Mouse (Mus musculus) cerebellum, postnatal 4 days (tissue): ENCODE data around the gene Ubb.

Experiments used
- DNase-seq, 2 experiments: peaks; one replicate each; pipeline ENCODE4 v3.0.0; 2022; ENCODE audit warnings: low spot score in 2 of 2, mixed read lengths in 1 of 2

Gene Ubb

DNA sequence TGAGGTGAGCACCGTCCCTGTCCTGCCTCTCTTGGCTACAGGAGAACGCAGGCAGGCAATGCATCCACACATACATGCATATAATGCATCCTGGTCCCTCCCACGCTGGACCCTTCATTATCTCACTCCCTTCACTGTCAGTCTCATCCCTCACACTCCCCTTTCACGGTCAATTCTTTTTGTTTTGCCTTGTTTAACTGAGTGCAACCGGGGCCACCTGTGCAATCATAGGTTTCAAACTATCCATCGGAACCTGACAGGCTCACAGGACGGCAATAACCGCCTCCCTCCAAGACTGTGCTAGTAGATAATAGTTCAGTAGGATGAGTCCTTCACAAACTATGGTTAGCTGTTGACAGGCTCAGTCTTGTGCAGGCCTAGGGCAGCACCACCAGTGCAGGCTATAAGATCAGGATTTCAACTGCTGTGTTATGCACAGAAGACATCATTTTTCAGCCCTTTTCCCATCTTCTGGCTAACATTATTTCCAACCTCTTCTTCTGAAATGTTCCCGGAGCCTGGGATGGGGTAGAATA is 33.8 kb downstream of the Ubb start:
- no peak for DNase-seq

DNA sequence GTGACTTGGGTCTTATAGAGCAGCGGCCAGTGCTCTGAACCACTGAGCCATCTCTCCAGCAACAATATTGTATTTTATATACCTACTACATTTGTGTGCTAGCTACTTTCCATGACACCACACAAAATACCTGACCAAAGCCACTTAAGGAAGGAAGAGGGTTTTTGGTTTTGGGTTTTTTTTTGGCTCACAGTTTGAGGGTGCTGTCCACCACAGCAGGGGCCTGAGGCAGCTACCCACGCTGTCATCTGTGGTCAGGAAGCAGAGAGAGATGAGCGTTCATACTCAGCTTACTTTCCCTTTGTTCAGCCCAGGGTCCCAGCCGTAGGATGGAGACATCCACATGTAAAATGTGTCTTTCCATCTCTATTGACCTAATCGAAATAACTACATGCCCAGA is 36.1 kb downstream of the Ubb start:
- DNase-seq: no peak

DNA sequence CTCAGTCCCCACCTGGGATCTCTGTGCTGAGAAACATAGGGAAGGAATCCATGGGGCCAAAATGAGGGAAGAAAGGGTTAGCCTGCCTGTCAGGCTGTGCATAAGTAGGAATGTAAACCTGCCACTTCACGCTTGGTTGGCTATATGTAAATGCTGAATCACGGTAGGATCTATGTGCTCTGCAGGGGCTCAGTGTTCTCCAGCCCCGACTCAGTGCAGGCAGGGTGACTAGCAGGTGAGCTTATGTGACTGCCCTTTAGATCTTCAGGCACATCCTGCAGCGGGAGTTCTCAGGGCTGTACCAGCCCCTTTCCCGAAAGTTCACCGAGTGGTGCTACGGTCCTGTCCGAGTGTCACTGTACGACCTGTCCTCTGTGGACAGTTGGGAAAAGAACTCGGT is 38.4 kb downstream of the Ubb start:
- DNase-seq: no peak

DNA sequence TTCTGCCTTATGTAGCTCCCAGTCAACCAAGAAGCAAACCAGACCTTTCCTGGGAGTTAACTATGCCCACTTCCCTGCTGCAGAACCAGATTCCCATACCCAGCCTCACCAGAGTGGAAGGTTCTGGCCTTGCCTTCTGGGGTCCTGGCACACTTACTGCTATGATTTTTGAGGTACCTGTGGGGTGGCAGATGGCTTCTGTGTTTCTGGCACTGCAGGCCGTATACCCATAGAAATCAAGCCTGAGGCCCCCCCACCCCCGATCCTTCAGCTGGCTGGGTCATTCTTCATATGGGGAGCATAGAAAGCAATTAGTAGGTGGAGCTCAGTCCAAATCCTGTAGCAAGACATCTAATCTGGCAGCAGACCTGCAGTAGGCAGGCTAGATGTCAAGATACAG is 40.1 kb downstream of the Ubb start:
- no peak for DNase-seq

- DNase-seq: no peak
Observed at GRCm38 (mm10) chr11:62591904-62592575, 41.1 kb downstream of the Ubb start.

DNA sequence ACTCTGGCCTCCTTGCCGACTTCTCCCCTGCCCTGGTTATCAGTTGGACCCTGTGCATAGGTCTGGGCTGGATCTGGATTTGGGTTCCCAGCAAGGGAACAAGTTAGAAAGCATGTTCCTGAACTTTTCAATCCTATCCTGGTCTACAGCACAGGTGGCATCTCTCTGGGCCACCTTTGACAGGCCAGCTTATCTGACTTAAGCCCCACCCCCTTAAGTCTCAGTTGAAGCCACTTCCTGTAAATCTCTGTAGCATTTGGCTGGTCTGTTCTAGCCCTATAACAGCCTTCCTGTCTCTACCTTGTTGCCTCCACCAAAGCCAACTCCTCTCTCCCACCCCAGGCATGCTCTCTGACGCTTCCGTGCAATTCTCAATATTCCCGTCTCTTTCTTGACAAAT is 47.6 kb downstream of the Ubb start:
- no peak for DNase-seq

DNA sequence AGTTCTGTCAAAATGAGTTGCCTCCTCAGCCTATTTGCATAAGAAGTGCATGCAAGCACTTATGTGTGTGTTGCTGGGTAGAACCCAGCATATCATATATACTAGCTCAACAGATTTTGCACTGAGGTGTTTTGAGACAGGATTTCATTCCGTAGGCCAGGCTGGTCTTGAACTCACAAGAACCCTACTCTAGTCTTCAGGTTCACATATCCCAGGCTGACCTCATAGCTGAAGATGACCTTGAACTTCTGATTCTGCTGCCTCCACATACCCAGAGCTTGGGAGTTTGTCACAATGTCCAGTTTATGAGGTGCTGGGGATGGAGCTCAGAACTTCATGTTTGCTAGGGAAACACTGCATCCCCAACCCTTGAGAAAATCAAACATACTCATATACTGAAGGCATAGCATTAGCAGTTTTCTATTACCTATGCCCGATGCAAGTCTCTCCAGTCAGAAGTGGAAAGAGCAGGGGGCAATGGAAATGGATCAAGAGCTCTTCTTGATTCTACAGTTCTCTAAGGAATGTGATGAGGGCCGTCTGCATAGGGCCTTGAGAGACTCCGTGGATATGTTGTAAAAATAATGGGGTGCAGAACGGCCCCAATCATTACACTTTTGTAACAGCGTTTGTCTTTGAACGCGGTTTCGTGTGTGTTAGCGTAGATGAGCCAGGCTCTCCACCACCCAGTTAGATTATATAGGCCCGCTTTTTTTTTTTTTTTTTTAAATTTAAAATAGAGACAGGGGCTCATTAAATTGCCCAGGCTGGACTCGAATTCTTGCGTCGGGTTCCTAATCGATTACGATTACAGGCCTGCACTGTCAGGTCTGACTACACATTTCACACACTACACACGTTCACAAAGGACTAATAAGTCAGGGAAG is 51.0 kb downstream of the Ubb start:
- DNase-seq: no peak
